Mouse (Mus musculus): ENCODE measurements around the gene Clca2. TPM values are rescaled to one million over a fixed set of nuclear protein-coding genes. Genes with fewer than 3 reads are reported as not detected.
"Not testable (repeated sequence)": the region's sequence is repeated elsewhere in the genome, so short reads cannot be mapped to it uniquely, and the experiment has no call there.

Gene Clca2
- polyA plus RNA-seq, 1 experiment = not detected

DNA sequence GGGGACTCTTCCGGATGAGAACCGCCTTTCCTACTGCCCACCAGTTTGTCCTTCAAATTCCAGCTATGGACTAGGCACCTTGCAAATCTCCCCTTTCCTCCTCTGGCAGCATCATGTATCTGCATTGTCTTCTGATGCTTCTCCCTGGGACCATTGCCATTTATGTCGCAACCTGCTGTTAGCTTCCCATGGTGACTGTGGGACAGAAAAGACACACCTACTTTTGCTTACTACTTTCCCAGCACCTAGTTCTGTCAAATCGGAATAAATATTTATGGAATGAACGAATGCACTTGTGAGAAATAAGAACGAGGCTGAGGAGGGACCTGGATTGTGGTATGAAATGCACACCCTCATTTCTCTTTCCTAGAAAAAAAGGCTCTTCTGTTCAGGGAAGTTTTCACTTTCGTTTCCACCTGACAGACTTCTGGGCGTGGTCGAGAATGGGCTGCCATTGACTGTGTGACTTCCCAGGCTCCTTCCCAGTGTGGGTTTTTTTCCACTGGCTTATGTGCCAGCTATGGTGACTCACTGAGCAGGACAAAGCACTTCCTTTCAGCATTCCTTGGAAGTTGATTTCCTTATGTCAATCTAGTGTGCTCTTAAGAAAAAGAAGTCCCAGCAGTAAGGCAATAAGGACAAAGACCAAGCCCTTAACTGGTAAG lies 2.8 kb upstream of the Clca2 start:
- H3K4me1 ChIP-seq (ENCODE audit: control insufficient read depth) = no peaks in the 10 kb centered on the region
- TF ChIP-seq GATA1 (IDR thresholded peaks at IDR 0.05; ENCODE audit: low read length) (no peak), TAL1 (IDR thresholded peaks at IDR 0.05; ENCODE audit: low read length) (no peak)
- no peaks in the 10 kb centered on the region for H3K27me3 ChIP-seq (ENCODE audit: control insufficient read depth)
- no peaks in the 10 kb centered on the region for H3K36me3 ChIP-seq (ENCODE audit: control insufficient read depth)
- H3K9me3 ChIP-seq (ENCODE audit: control insufficient read depth, low read length) = no peaks in the 10 kb centered on the region
- H3K4me3 ChIP-seq (replicated peaks) = no peak overlapping the region

DNA sequence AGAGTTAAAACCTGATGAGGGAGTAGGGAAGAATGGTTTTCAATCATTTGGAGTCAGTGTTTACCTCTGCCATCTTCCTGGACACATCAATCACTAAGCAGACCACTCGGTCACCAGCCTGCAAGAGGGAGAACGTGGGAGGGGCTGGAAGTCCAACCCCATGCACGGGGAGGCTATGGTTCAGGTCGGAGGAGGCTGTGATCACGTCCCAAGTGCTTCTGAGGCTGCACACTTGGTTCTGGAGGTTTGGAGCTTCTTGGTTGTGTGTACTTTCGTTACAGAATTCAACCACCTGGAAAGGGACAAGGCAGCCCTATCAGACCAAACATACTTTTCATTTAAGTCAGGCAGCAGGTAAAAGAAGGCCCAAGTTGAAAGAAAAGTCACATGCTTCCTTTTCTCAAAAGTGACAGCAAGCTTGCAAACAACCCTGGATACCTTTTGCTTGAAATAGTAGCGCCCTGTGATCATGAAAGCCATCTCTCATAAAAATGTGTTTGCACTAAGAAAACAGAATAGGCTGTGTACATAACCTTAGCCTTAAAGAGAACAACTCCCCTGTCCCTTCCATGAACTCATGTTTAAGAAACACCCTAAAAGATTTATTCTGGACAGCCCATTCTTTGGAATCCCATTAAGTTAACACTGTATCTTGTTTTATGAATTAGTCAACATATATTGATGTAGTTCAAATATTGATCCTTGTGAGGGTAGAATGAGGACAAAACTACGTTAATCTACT lies 11.2 kb downstream of the Clca2 start:
- TF ChIP-seq TAL1 (IDR thresholded peaks at IDR 0.05; ENCODE audit: low read length) = no peak
- no peak for TF ChIP-seq GATA1 (IDR thresholded peaks at IDR 0.05; ENCODE audit: low read length)
- Histone ChIP-seq H3K4me1 (ENCODE audit: control insufficient read depth) (no peaks in the 10 kb centered on the region), H3K36me3 (ENCODE audit: control insufficient read depth) (no peaks in the 10 kb centered on the region), H3K9me3 (ENCODE audit: control insufficient read depth, low read length) (peaks cover 3% of the 10 kb centered on the region; the same call in 1 of the 2 replicates), H3K27me3 (ENCODE audit: control insufficient read depth) (no peaks in the 10 kb centered on the region), H3K4me3 (replicated peaks) (no peak overlapping the region)

DNA sequence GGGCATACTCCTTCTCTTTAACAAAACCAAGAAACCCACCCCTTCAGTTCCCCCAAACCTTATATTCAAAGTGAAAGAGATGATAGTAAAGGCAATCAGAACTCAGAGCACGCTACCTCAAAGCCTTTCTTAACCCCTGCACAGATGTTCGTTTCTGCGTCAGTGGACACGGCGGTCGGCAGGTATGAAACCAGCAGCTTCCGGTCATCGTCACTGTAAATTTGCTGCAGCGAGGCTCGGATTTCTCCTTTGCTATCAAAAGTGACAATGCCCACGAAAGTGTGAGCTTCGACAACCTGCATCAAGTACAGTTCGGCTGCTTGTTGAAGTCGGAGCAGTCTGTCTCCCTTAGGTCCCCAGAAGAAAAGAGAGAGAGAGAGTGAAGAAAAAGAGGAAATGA lies 13.1 kb downstream of the Clca2 start:
- no peaks in the 10 kb centered on the region for H3K27me3 ChIP-seq (ENCODE audit: control insufficient read depth)
- no peak overlapping the region for H3K4me3 ChIP-seq (replicated peaks)
- TF ChIP-seq TAL1 (IDR thresholded peaks at IDR 0.05; ENCODE audit: low read length) (no peak), GATA1 (IDR thresholded peaks at IDR 0.05; ENCODE audit: low read length) (no peak)
- no peaks in the 10 kb centered on the region for H3K4me1 ChIP-seq (ENCODE audit: control insufficient read depth)
- H3K9me3 ChIP-seq (ENCODE audit: control insufficient read depth, low read length) = peaks cover 3% of the 10 kb centered on the region; the same call in 1 of the 2 replicates
- H3K36me3 ChIP-seq (ENCODE audit: control insufficient read depth) = no peaks in the 10 kb centered on the region

DNA sequence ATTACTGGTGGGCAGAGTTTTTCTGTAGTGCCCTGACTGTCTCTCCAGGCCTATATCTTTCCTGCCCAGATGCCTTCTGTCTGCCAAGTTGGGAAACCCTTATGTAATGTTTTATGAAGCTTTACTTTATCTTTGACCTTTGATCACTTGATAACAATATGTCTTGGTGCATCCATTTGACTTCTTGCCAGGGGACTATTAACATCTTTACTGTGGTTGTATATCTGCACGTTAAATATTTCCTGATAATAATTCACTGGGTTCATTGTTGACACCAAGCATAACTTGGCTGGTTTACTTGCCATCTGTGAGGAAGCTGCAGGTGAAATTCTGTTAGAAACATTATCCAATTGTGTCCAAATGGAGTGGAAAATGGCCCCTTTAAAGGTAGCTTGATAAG lies 16.2 kb downstream of the Clca2 start:
- no peaks in the 10 kb centered on the region for H3K36me3 ChIP-seq (ENCODE audit: control insufficient read depth)
- H3K4me1 ChIP-seq (ENCODE audit: control insufficient read depth) = no peaks in the 10 kb centered on the region
- H3K27me3 ChIP-seq (ENCODE audit: control insufficient read depth) = no peaks in the 10 kb centered on the region
- H3K9me3 ChIP-seq (ENCODE audit: control insufficient read depth, low read length) = peaks cover 3% of the 10 kb centered on the region; the same call in 1 of the 2 replicates
- no peak overlapping the region for H3K4me3 ChIP-seq (replicated peaks)
- TF ChIP-seq TAL1 (IDR thresholded peaks at IDR 0.05; ENCODE audit: low read length) (no peak), GATA1 (IDR thresholded peaks at IDR 0.05; ENCODE audit: low read length) (no peak)

DNA sequence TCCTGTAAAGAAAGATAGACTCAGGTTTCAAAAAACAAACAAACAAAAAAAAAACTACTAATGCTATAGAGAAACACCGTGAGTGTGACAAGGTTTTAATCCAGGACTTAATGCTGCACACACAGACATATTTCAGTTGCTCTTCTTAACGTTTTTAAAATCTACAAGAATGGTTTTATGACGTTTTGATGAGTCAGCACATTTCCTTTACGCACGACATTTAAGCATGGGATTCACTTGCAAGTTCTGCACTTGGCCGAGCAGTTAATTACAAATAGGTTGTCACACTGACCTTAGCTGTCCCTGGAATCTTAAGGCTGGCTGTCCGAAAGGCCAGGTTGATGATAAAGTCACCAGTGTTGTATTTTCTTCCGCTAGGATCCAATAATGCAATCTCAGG lies 18.3 kb downstream of the Clca2 start:
- no peaks in the 10 kb centered on the region for H3K36me3 ChIP-seq (ENCODE audit: control insufficient read depth)
- TF ChIP-seq TAL1 (IDR thresholded peaks at IDR 0.05; ENCODE audit: low read length) (no peak), GATA1 (IDR thresholded peaks at IDR 0.05; ENCODE audit: low read length) (no peak)
- H3K4me1 ChIP-seq (ENCODE audit: control insufficient read depth) = no peaks in the 10 kb centered on the region
- no peak overlapping the region for H3K4me3 ChIP-seq (replicated peaks)
- peaks cover 3% of the 10 kb centered on the region; the same call in 1 of the 2 replicates for H3K9me3 ChIP-seq (ENCODE audit: control insufficient read depth, low read length)
- no peaks in the 10 kb centered on the region for H3K27me3 ChIP-seq (ENCODE audit: control insufficient read depth)

DNA sequence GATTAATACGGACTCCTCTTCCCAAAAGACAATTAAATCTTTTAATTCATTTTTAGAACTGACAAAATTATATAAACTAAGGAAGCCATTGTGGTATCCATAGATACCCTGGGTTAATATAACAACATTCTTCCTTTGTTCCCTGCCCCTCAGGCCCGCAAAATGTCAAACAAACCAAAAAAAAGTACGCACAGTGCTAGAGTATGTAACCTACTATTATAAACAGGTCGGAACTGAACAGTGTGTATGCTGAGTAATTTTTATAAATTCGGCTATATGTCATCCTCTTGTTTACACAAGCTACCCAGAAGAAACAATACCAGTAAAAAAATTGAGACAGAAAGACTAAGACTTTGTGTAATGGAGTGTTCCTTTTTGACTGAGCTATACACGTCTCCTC lies 20.8 kb downstream of the Clca2 start:
- Histone ChIP-seq H3K36me3 (ENCODE audit: control insufficient read depth) (no peaks in the 10 kb centered on the region), H3K27me3 (ENCODE audit: control insufficient read depth) (no peaks in the 10 kb centered on the region), H3K4me1 (ENCODE audit: control insufficient read depth) (no peaks in the 10 kb centered on the region), H3K9me3 (ENCODE audit: control insufficient read depth, low read length) (no peaks in the 10 kb centered on the region; the same call in 1 of the 2 replicates), H3K4me3 (replicated peaks) (no peak overlapping the region)
- TF ChIP-seq GATA1 (IDR thresholded peaks at IDR 0.05; ENCODE audit: low read length) (no peak), TAL1 (IDR thresholded peaks at IDR 0.05; ENCODE audit: low read length) (no peak)

DNA sequence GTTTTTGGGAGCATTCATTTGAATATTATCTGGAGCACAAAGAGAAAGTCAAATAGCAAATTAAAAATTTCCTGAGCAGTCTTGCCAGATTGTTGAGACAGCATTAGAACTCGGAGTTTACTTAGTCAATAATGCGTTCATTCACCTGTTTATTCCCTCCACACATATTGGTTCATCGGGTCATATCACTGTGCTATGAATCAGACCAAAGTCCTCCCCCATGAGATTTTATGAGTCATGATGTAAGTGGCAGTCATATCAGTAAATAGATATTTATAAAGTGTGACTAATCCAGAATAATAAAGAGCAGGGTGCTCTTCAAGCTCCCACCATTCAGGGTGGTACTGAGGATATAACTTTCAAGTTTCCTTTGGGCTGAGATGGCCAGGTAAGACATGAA lies 26.9 kb downstream of the Clca2 start:
- TF ChIP-seq GATA1 (IDR thresholded peaks at IDR 0.05; ENCODE audit: low read length) (no peak), TAL1 (IDR thresholded peaks at IDR 0.05; ENCODE audit: low read length) (no peak)
- H3K4me1 ChIP-seq (ENCODE audit: control insufficient read depth) = no peaks in the 10 kb centered on the region
- no peaks in the 10 kb centered on the region for H3K27me3 ChIP-seq (ENCODE audit: control insufficient read depth)
- no peaks in the 10 kb centered on the region for H3K9me3 ChIP-seq (ENCODE audit: control insufficient read depth, low read length)
- H3K4me3 ChIP-seq (replicated peaks) = no peak overlapping the region
- H3K36me3 ChIP-seq (ENCODE audit: control insufficient read depth) = no peaks in the 10 kb centered on the region

DNA sequence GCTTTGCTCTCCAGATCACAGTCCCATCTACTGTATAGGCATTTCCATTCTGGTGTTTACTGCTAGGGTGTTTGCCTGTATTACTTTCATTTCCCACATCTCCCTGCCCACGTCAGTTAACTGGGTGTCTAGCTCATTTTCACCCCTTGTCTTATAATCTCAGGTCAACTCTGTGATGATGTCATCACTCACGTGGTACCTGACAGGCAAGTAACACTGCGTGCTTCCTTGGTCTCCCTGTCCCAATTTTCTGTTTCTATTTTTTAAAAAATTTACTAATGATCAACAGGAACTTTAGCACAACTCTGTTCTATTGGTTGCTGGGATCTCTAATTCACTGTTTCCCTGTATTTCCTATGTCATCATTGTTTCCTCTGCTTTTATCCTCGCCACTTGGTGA lies 30.3 kb downstream of the Clca2 start:
- no peak overlapping the region for H3K4me3 ChIP-seq (replicated peaks)
- H3K9me3 ChIP-seq (ENCODE audit: control insufficient read depth, low read length) = no peaks in the 10 kb centered on the region
- H3K27me3 ChIP-seq (ENCODE audit: control insufficient read depth) = no peaks in the 10 kb centered on the region
- no peaks in the 10 kb centered on the region for H3K36me3 ChIP-seq (ENCODE audit: control insufficient read depth)
- H3K4me1 ChIP-seq (ENCODE audit: control insufficient read depth) = no peaks in the 10 kb centered on the region
- TF ChIP-seq TAL1 (IDR thresholded peaks at IDR 0.05; ENCODE audit: low read length) (no peak), GATA1 (IDR thresholded peaks at IDR 0.05; ENCODE audit: low read length) (no peak)

DNA sequence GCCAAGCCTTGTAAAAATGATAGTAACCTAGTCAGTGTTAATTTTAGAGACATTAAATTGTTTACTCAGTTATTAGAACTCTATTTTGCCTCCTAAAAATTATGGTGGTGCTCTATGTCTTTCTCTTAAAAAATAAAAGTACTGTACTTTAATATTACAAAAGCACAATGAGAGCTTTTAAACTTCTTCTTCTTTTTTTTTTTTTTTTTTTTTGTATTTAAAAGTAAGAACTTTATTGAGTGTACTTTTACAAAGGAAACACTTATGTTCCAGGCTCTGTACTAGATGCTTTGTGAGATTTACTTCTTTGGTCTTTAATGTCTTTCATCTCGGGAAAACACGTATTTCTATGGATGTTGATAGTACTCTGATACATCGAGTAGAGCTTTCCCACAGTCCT lies 44.1 kb downstream of the Clca2 start:
- H3K36me3 ChIP-seq (ENCODE audit: control insufficient read depth); H3K4me1 ChIP-seq (ENCODE audit: control insufficient read depth); H3K4me3 ChIP-seq (replicated peaks); H3K27me3 ChIP-seq (ENCODE audit: control insufficient read depth); H3K9me3 ChIP-seq (ENCODE audit: control insufficient read depth, low read length): not testable (repeated sequence)
